Mouse (Mus musculus) spleen, postnatal 36 days (tissue): ENCODE data around the gene Asgr1.
"Not testable (repeated sequence)": the region's sequence is repeated elsewhere in the genome, so short reads cannot be mapped to it uniquely, and the experiment has no call there.

Experiments used
- DNase-seq, 2 experiments: peaks; one replicate each; pipeline ENCODE4 v3.0.0; 2022; ENCODE audit warnings: low spot score in 2 of 2, mixed read lengths in 1 of 2

Asgr1 gene

GRCm38 (mm10) chr11:70068245-70068644, 14.4 kb downstream of the Asgr1 start:
- DNase-seq = no peak

GRCm38 (mm10) chr11:70070057-70070456, 16.2 kb downstream of the Asgr1 start:
- no peak for DNase-seq

- DNase-seq = not testable (repeated sequence)
Measured at GRCm38 (mm10) chr11:70070603-70071002, 16.7 kb downstream of the Asgr1 start.

- DNase-seq = peak; percentile 34 to 51
Measured at GRCm38 (mm10) chr11:70074379-70075071, 20.6 kb downstream of the Asgr1 start.

GRCm38 (mm10) chr11:70075581-70075980, 21.7 kb downstream of the Asgr1 start:
- peak in 1 of 2 experiments; percentile 33 for DNase-seq

GRCm38 (mm10) chr11:70077441-70077840, 23.6 kb downstream of the Asgr1 start:
- DNase-seq = no peak

GRCm38 (mm10) chr11:70079175-70079574, 25.3 kb downstream of the Asgr1 start:
- DNase-seq = no peak

GRCm38 (mm10) chr11:70079928-70080327, 26.0 kb downstream of the Asgr1 start:
- peak; percentile 57 to 61 for DNase-seq

GRCm38 (mm10) chr11:70080803-70081590, 27.1 kb downstream of the Asgr1 start:
- no peak for DNase-seq

- peak; percentile 6 to 28 for DNase-seq
Measured at GRCm38 (mm10) chr11:70084563-70084962, 30.7 kb downstream of the Asgr1 start.

GRCm38 (mm10) chr11:70091986-70092783, 38.3 kb downstream of the Asgr1 start, which contains the start of gene Asgr2:
Asgr2 (plus strand) TSS chr11:70092644.
- peak in 1 of 2 experiments; percentile 26 for DNase-seq

GRCm38 (mm10) chr11:70097396-70097795, 43.5 kb downstream of the Asgr1 start:
- no peak for DNase-seq

- no peak for DNase-seq
Measured at GRCm38 (mm10) chr11:70099102-70099501, 45.2 kb downstream of the Asgr1 start.

GRCm38 (mm10) chr11:70099809-70100208, 45.9 kb downstream of the Asgr1 start:
- no peak for DNase-seq

- no peak for DNase-seq
Measured at GRCm38 (mm10) chr11:70103701-70104315, 49.9 kb downstream of the Asgr1 start.

GRCm38 (mm10) chr11:70107085-70107484, 53.2 kb downstream of the Asgr1 start:
- no peak for DNase-seq
